Mouse (Mus musculus): ENCODE results near the gene Slc22a17.

DNA sequence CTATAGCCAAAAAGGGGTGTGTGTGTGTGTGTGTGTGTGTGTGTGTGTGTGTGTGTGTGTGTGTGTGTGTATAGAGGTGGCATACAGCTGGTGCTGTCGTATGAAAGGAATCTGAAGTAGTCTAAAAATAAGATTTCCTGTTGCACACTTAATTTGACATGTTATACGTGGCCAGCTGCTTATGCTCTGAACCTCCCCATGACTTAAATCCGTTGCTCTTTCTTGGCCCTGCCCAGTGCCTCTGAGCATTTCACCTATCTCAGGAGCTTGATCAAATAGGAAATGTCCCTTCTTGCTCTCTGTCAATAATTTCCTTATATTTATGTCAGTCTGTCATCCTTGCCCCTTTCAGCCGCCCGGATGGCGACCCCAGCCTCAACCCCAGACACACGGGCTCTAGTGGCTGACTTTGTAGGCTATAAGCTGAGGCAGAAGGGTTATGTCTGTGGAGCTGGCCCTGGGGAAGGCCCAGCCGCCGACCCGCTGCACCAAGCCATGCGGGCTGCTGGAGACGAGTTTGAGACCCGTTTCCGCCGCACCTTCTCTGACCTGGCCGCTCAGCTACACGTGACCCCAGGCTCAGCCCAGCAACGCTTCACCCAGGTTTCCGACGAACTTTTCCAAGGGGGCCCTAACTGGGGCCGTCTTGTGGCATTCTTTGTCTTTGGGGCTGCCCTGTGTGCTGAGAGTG lies 28.8 kb downstream of the Slc22a17 start:
- TF ChIP-seq POLR2A (IDR thresholded peaks at IDR 0.05; ENCODE audit: insufficient read depth, low read length) (no peak), CTCF (IDR thresholded peaks at IDR 0.05; ENCODE audit: low read depth, low read length) (no peak), EP300 (IDR thresholded peaks at IDR 0.05; ENCODE audit: insufficient read depth, low read depth, low read length) (no peak)

All from ES-Bruce4 (cell line).